Mouse (Mus musculus) cerebellum, adult 18-20 months (tissue): Measurements from ENCODE around the gene Cd300lg.

Experiments used
- DNase-seq, 2 experiments: peaks; one replicate each; pipeline ENCODE4 v3.0.0; 2021

The Cd300lg gene

DNA sequence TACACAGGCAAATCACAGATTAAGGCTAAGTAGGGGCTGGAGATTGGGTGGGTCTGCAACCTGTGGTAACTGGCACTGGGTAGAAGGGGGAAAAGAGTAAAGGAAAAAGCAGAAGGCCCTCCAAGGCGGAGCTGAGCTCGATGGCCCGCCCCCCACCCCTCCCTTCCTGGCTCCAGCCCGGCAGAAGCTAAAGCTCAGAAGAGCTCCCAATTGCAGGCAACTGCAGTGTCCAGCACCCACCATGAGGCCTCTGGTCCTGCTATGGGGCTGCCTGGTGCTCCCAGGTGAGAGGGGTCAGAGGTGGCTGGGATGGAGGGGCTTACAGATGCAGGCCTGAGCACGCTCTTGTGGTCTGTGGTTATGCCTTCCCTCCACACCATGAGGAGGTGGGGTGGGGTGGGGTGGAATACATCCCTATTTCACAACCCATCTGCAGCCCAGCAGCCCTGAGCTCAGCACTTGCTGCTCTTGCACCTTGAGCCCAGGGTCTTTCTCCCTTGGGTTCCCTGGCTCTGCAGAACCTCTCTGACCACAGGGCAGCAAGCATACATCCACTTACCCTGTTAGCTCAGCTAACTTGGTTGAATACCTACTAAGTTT, at the start of gene Cd300lg:
Gene Cd300lg, plus strand, starts transcription at position 160 of the 600 bp plus-strand sequence.
- DNase-seq, result no peak

DNA sequence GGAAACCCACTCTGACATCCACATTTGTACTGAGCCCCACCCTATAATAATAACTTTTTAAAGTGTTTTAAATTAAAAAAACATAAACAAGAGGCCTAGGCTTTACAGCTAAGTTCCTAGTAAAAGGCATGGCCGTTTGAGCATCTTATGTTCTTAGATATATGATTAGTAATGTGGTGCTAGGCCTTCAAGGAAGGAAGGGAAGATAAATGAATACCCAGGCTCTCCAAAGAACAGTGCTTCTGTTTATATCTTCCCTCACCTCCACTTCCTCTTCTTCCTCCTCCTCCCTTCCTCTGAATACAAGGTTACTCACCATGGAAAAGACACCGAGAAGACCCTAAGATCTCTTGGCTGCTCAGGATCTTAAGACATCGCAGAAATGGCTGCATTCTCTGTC, 49.5 kb upstream of the Cd300lg start:
- DNase-seq, result no peak

DNA sequence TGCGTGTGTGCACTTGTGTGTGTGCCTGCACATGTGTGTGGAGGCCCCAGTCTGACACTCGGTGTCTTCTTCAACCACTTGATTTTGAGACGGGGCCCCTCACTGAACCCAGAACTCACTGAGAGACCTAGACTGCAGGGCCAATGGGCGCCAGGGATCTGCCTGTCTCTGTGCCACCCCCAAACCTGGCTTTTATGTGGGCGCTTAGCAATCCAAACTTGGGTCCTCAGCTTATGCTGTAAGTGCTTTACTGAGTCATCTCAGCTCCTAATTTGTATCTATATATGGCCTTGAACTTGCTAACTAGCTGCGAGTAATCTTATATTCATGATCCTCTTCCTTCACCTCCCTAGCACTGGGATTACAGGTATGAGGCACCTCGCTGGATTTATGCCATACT, 48.9 kb upstream of the Cd300lg start:
- no peak for DNase-seq

DNA sequence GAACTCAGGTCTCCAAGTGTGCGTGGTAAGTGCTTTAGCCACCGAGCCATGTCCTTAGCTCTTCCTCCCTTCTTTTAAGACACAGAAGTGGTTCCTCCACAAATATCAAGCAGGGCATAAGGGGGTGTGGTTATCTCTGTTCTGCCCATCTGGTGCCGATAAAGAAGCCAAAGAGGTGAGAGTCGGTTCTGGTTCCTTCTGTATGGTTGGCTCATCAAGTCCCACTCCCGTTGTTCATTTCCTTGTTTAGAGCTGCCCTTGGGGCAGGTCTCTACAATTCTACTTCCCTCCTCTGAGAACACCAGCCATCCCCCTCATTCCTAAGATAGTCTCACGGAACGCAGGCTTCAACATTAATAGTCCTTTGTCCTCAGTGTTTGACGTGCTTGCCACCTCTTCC, 47.2 kb upstream of the Cd300lg start:
- no peak for DNase-seq

DNA sequence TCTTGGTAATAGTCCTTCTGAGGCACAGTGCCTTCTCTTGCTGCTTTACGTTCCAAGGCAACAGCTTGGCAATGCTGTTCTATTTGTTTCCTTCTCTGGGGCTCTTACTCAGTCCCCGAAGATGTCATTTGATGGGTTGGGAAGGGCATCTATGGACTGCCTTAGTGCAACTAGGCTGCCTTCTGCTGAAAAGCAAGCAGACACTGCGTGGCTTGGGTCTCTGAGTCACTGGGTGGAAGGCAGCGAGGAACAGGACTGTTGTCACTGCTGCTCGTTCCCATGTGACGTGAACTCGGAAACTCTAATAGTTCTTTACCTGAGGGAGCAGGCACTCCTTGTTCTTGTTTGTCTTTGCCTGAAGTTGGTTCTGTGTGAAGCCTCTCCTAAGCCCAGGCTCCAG, 45.4 kb upstream of the Cd300lg start:
- DNase-seq, result no peak

DNA sequence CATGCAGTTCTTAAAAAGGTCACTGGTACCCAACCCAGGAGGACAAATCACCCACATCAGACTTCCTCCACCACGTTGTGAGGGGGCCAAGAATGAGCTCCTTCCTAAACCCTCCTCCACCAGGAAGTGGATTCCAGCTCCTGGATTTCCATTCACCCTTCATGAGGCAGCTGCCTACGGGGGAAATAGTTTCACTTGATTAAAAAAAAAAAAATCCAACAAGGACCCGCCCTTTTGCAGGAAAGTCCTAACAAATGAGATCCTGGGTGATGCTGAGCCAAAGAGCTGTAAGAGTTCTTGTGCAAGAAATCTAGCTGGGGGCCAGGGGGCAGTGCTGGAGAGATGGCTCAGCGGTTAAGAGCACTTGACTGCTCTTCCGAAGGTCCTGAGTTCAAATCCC, 43.1 kb upstream of the Cd300lg start:
- no peak for DNase-seq

DNA sequence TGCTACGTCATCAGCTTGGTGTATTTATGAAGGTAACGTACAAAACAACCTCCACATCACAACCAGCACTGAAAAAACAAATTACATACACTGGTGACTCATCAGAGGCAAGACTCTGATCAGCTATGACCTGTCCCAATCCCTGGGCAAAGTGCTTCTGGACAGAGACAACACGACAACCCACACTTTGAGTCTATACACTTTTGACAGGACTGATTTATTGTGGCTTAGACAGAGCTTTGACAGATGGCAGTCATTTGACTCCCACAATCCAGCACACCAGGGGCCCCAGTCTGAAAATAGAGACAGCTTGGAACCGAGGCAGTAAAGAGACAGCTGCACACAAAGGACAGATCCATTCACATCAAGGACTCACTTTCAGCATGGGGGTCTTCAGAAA, 41.8 kb upstream of the Cd300lg start:
- no peak for DNase-seq

DNA sequence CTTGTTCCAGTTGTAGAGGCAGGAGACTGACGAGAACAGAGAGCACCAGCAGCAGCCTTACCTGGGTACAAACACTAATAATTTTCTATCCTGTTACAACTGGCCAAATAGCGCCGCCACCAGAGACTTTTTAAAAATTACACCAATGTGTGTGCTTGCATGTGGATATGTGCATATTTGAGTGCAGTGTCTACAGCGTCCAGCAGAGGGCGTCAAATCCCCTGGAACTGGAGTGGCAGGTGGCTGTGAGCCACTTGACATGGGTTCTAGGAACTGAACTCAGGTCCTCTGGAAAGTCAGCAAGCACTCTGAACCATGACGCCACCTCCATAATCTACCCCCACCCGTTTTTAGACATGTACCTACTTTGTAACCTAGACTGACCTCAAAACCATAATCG, 37.1 kb upstream of the Cd300lg start:
- DNase-seq, result no peak

DNA sequence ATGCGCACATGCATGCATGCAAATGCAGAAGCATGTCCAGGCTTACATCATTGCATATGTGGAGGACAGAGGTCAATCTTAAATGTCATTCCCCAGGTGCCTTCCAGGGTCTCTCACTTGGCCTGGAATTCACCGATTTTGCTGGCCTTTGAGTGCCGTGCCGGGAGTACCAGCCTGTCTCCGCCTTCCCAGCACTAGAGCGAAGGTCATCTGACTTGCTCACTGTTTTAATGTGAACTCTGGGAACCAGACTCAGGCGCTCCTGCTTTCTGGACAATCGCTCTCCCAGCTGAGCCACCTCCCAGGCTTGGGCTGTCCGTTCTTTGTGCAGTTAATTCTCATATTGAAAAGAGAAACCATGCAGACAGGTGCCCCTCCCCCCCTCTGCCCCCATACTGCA, 35.0 kb upstream of the Cd300lg start:
- DNase-seq, result no peak

DNA sequence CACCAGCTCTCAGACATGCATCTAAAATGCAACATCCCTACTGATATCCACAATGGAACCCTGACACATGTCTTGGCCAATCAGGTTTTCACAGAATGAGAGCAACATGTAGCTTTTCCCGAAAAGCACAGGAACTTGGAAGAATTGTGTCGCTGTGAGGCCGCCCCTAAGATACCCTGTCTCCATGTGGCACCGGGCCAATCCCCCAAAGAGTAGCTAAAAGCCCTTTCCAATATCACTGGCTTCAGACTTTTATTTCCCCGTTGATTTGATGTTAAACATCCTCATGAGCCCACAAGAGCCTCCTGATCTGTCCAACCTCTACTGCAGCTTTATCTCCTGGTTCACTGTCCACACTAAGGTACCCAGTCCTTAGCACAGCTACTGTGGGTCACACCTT, 34.6 kb upstream of the Cd300lg start:
- no peak for DNase-seq

DNA sequence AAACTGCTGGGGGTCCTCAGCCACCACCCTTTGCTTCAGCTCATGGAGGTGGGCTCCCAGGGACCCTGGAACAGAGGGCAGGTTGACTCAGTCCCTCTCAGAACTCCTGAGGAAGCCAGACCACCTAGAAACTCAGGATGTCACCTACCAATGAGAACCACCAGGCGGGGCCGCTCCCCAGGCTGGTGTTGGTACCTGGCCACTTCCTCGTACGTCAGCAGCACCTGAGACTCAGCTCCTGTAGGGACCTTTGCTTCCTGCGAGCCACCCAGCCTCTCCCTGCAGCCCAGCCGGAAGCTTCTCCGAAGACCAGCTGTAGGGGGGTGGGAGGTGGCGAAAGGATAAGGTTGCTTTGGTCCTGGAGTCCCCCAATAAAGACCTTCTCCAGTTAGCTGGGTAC, 32.9 kb upstream of the Cd300lg start:
- no peak for DNase-seq

DNA sequence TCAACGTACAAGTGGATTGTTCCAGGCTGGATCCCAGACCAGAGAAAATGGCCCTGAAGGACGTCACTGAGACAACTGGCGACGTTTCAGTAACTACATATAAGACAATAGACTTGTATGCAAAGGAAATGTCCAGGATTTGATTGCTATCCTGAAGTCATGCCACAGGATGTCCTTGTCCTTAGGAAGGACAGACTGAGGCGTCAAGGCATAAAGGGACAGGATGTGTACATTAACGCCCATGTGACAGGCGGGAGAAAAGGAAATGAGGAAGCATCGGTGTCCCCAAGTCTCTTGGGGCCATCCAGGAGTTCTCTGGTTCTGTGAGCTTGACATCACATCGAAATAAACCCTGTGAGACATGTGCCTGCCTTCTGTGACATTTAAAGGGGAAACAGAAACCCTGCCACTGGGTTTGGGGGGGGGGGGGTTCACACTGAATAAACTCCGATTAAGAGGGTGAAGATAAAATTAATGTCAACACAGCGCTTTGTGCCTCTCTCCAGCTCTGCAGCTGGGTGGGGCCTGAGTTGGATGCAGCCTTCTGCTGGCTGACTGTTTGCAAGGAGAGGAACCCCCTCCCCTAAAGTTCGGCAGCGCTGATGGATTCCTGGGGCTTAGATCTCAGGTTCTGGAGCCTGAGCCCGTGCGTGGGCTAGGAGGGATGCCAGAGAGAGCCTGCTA, 32.2 kb upstream of the Cd300lg start:
- DNase-seq, result no peak

DNA sequence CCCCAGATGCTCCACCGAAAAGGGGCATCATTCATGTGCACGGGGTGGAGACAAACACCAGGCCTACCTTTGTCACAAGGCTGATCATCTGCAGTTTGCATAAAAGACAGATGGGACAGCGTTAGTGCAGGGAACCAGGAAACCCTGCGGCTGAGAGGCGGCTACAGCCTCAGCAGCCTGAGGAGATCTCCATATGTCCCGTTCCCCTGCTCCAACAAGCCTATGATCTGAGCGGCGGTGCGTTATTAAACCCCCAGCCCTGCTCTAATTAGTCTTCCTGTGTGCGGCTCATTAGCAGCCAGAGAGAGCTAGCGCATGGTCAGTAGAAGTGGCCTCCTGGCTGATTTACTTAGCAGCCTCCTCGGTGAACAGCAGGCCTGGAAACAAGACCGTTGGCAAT, 31.2 kb upstream of the Cd300lg start:
- DNase-seq, result peak; percentile 71 to 78

DNA sequence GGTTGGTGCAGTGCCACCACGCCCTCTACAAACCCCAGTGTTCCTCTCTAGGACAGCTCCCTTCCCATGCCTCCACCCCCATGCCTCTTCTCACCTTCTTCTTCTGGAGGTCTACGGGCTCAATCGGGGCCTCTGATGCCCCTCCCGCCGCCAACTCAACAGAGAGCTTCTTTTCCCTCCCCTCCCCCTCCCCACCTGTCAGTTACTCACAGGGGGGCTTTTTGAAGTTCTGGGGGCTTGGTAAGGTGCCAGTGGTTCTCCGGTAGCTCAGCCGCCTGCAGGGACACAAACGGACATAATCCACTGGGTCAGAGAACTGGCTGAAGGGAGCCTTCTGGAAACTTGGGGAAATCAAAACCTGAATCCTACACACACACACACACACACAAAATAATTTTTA, 29.8 kb upstream of the Cd300lg start:
- DNase-seq, result no peak

DNA sequence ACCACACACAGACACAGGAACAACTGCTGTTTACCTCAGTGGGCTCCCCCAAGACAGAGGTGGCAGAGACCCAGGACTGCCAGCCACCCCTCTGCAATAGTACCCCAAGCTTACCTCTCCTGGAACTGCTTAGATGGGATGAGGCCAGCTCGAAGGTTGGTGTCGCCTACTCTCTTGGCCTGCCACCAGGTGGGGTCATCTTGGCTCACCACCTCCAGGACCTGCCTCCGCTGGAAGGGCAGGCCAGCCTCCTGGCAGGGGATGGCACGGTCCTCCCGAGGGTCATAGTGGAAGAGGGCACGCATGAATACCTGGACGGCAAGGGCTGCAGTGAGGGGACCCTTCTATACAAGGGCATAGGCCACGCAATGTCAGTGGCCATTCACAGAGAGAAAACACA, 28.1 kb upstream of the Cd300lg start:
- no peak for DNase-seq

DNA sequence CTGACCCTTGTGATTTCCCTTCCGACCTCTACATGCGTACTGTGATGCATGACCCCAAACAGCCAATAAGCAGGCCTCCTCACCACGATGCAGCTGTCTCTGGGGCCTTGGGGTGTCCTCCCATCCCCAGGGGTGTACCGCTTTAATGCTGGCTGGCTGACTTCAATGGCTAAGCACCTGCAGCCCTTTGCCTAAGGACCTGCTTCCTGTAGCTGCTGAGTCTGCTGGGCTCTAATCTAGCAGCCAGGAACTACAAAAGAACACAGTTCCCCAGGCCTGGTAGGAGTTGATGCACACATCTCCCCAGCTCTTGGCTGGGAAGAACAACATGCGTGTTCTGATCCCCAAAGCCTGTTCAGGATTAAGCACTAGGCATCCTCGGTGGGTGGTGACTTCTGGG, 25.8 kb upstream of the Cd300lg start:
- DNase-seq, result no peak

DNA sequence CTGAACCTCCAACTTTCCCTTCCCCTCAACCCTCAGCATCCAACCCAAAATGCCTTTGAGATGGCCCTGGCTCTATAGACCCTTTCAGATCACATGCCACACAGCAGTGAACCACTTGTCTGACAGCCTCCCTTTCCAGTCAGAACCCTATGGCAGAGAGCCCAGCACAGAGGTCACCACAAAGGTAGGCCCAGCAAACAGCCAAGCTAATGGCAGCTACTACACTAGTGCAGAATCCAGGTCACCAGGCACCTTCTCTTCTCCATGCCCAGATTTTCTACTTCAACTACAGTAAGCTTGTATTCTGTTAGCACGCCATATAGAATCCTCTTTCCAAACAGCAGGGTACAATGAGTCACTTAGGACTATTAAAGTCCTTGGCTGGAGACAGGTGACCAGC, 25.2 kb upstream of the Cd300lg start:
- DNase-seq, result peak; percentile 56 to 69

DNA sequence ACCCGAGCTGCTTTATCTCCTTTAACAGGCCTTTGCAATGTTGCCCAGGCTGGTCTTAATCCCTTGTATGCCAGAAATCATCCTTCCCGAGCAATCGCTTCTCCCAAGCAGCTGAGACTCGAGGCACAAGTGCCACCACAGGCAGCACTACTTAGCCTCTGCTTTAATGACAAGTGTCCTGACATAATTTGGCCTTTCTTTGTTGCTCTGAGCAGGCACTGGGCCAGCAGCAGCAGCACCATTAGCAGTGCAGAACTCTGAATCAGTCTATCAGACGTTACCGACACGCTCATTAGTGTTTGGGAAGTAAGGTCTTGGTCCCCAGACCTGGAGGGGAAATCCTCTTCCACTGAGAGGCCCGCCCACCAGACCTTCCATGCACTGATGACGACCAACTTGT, 21.6 kb upstream of the Cd300lg start:
- no peak for DNase-seq

DNA sequence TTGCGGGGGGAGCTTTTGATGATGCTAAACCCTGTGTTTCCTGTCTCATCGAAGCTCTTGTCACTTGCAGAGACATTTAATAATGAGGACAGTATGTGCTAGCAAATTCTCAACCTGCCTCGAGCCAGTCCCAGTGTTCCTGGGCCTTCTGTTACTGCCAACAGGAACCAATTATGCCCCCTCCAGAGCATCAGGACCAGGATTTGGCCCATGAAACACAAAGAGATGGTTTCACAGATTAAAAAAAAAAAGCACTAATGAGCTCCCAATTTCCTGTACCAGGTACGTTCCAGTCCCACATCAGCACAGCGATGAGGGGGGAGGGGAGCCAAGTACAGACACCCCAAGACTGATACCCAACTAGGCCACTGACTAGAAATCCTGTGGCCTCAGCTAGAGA, 20.1 kb upstream of the Cd300lg start:
- DNase-seq, result peak; percentile 47 to 58

DNA sequence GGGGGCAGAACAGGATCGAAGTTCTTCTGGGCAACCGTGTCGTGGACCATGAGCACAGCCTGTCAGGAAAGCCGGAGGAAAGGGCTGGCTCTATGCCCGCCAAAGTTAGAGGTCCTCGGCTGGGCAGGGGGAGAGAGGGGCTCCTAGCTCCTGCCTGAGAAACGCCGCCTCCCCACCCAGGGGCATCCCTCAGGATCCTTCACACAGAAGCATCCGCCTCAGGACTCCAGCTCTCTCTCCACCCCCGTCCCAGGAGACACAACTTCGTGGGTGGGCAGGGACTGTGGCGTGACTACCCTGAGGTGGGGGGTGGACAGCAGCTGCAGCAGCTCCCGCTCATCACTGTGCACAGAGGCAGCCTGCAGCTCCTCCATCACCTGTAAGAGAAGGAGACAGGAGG, 17.9 kb upstream of the Cd300lg start:
- no peak for DNase-seq

DNA sequence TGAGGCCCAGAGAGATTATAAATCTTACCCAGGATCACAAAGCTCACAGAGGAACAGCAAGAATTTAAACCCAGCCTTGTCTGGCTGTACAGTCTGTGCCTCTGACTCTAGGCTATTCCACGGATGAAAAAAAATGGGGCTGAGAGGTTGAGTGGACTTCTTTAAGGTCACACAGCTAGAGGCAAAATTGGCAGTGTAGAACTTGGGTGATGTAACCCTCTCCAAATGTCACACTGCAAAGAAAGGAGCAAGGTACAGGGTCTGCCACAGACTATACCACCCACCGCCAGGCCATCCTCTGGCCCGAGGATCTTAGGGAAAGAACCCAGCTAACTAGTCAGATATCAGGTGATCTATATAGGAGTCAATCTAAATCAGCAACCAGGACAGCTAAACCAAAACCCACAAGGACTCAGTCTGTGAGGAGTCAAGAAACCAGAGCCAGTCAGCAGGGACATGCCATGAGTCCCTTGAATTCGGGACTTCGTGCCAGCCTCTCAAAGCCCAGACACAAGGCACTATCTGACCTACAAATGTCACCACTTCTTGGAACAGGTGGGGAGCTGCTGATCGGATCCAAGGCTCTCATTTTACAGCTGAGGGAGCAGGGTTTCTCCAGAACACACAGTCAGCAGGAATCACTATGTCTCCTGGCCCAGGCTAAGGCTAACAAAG, 17.1 kb upstream of the Cd300lg start:
- peak; percentile 81 to 91 for DNase-seq

DNA sequence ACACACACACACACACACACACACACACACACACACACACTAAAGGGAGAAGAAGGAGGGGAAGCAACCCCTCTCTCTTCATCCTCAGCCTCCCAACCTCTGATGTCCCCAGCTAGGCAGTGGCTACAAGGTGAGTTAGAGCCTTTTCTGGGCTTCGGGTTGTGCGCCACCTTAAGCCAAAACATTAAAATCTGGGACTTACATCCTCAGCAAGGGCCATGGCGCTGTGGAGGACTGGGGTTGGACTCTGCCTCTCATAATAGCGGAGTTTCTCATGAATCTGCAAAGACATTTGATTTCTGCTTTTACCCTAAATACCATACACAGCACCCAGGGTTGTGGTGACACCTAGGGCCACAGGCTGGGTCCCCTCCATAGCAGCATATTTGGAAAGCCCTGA, 16.4 kb upstream of the Cd300lg start:
- no peak for DNase-seq

DNA sequence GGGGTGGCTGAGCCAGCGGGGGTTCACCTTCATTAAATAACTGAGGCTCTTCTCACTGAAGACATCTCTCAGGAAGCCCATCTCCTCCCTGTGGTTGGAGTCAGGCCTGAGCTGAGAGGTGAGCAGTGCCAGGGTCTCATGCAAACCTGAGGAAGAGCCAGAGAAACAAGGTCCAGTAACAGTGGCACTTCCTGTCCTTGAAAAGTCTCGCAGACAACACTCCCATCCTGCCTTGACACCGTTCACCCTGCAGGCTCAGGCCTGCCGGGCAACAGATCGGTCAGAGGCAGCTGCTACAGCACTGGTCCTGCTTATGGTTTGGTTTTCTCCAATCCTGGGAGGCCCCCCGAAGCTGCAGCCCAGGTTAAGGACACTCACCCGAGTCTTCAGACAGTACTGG, 16.0 kb upstream of the Cd300lg start:
- peak; percentile 41 to 50 for DNase-seq

DNA sequence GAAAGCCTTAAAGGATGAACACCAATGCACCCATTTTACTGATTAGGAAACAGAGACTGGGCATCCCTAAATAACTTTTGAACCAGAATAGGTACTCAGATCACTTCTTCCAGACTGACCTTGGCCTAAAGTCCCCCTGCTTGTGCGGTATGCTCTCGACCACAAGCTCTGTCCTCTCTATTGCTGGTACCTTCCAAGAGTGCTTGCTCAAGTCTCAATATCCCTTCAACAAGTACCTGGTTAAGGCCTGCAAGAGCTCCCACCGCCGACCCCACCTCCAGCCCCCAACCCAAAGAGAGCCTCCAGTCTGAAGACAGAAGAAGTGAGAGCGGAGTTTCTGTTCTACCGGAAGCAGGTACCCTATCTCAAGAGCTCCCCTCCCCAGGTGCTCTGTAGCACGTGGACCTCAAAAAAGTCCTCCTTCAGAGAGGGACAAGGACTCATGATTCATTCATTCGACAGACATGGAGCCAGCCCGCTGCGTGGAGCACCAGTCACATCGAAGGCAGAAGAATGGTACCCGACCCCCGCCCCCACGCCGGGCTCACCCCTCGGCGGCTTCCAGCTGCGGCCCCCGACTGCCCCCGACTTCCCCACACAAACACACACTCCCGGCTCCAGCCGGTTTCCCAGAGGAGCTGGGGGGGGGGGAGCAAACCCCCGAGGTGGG, 15.2 kb upstream of the Cd300lg start:
- DNase-seq, result peak; percentile 45 to 54
